Mouse (Mus musculus) neural tube, embryonic 12.5 days (tissue): ENCODE data around the gene Man1b1. TPM values are rescaled to one million over a fixed set of nuclear protein-coding genes. Genes with fewer than 3 reads are reported as not detected.

Experiments used
- ATAC-seq: fragments of 200-750 bp; cut with Nextera tagmentation; 2 replicates; pipeline ENCODE4 v1.8.0; 2017; ENCODE audit warnings: low read depth, mild to moderate bottlenecking, moderate TSS enrichment, moderate library complexity; ENCODE audit not compliant: low FRiP score
- H3K27ac ChIP-seq: fragments of 300-500 bp; sonication (generic); 2 replicates; pipeline ENCODE4 v1.5.1; 2016
- H3K27me3 ChIP-seq: fragments of 300-500 bp; sonication (generic); replicated peaks from 2 replicates; pipeline ENCODE4 v1.6.1; 2016; ENCODE audit warnings: mild to moderate bottlenecking
- H3K36me3 ChIP-seq: fragments of 300-500 bp; sonication (generic); 2 replicates; pipeline ENCODE4 v1.6.1; 2016; ENCODE audit warnings: mild to moderate bottlenecking
- H3K4me1 ChIP-seq: fragments of 300-500 bp; sonication (generic); 2 replicates; pipeline ENCODE4 v1.6.1; 2016
- H3K4me2 ChIP-seq: fragments of 300-500 bp; sonication (generic); replicated peaks from 2 replicates; pipeline ENCODE4 v1.6.1; 2016; ENCODE audit warnings: mild to moderate bottlenecking
- H3K4me3 ChIP-seq: fragments of 300-500 bp; sonication (generic); 2 replicates; pipeline ENCODE4 v1.5.1; 2016
- H3K9ac ChIP-seq: fragments of 300-500 bp; sonication (generic); 2 replicates; pipeline ENCODE4 v1.6.1; 2016; ENCODE audit warnings: mild to moderate bottlenecking
- H3K9me3 ChIP-seq: fragments of 300-500 bp; sonication (generic); 2 replicates; pipeline ENCODE4 v1.6.1; 2016; ENCODE audit warnings: mild to moderate bottlenecking
- WGBS: fragments of 180-500 bp; shearing (Covaris S2); methylation state at CpG from one replicate; pipeline ENCODE4 v1.1.7; 2016; 5-methylcytosine and 5-hydroxymethylcytosine counted together
- polyA plus RNA-seq: library from polyadenylated mRNA; unstranded; fragments of >200 nt; fragmentation: Nextera tagmentation; extraction: Ambion mirVana; gene quantifications from 2 replicates; pipeline ENCODE4 v1.2.1, GENCODE M21; 2016

Gene Man1b1
- polyA plus RNA-seq, 1 experiment from 2014 or later, result 70.3 TPM

DNA sequence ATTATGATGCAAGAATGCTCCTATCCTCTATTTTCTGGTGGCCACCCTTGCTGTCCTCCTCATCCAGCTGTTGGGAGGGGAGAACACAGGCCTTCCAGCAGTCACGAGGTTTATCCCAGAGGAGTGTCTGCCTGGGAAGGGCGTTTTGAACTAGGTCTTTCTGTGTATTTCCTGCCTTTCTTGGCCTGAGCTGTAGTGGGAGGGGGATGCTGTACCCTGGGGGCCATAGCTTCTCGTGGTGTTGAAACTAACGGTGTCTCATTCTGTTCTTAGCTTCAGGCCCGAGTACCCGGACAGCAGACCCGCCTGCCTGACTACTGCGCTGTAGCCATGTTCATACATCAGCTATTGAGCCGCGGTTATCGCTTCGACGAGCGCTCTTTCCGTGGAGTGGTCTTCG lies 68.2 kb downstream of the Man1b1 start:
- no peak overlapping the region for H3K9ac ChIP-seq
- peak overlapping the region; percentile 9; the same call in 1 of the 2 replicates for H3K4me3 ChIP-seq
- no peaks in the 10 kb centered on the region for H3K36me3 ChIP-seq
- H3K9me3 ChIP-seq, result no peaks in the 10 kb centered on the region
- peaks cover 61% of the 10 kb centered on the region for H3K27me3 ChIP-seq
- no peak for ATAC-seq
- H3K27ac ChIP-seq, result no peak overlapping the region
- WGBS, result 21% methylated on average over 16 of the region's 16 CpGs
- H3K4me2 ChIP-seq, result peak overlapping the region; percentile 51
- peaks cover 37% of the 10 kb centered on the region for H3K4me1 ChIP-seq

DNA sequence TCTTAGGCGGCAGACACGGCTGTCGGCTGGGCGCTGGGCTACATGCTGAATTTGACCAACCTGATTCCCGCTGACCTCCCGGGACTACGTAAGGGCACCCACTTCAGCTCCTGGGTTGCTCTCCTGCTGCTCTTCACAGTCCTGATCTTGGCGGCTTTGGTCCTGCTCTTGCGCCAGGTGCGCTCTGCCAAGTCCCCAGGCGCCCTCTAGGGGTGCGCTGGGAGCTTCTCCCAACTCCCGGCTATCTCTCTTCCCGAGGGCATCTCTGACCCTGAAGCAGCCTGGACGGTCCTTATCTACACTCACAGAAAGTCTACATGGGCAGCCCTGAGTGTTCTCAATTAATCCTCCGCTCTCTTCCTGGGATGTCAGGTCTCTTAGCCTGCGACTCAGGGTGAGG lies 68.6 kb downstream of the Man1b1 start:
- Histone ChIP-seq H3K36me3 (no peaks in the 10 kb centered on the region), H3K27me3 (peaks cover 57% of the 10 kb centered on the region), H3K9me3 (no peaks in the 10 kb centered on the region), H3K4me1 (peaks cover 35% of the 10 kb centered on the region), H3K27ac (no peak overlapping the region), H3K4me3 (peak overlapping the region; percentile 9; the same call in 1 of the 2 replicates), H3K4me2 (peak overlapping the region; percentile 51), H3K9ac (no peak overlapping the region)
- 2% methylated on average over 17 of the region's 17 CpGs for WGBS
- ATAC-seq, result no peak

Other genes starting within 250 kb of the Man1b1 start
- gene Noxa1, start 237.2 kb upstream of the Man1b1 start, polyA plus RNA-seq, result not detected in 2 replicates
- gene Nrarp, start 151.6 kb upstream of the Man1b1 start, polyA plus RNA-seq, result 96.8 and 97.4 TPM in 2 replicates
- 1.5 and 1.8 TPM in 2 replicates for gene Tor4a, start 135.5 kb upstream of the Man1b1 start, polyA plus RNA-seq
- gene Nelfb, start 120.8 kb upstream of the Man1b1 start, polyA plus RNA-seq, result 104 and 106 TPM in 2 replicates
- gene Stpg3, start 117.7 kb upstream of the Man1b1 start, polyA plus RNA-seq, result not detected in 2 replicates
- gene Fam166a, start 113.6 kb upstream of the Man1b1 start, polyA plus RNA-seq, result not detected in 2 replicates
- gene Tubb4b, start 107.6 kb upstream of the Man1b1 start, polyA plus RNA-seq, result 424 and 437 TPM in 2 replicates
- not detected in 2 replicates for gene Slc34a3, start 98.0 kb upstream of the Man1b1 start, polyA plus RNA-seq
- not detected in 2 replicates for gene Rnf224, start 95.6 kb upstream of the Man1b1 start, polyA plus RNA-seq
- 46.1 and 47.5 TPM in 2 replicates for gene Rnf208, start 90.1 kb upstream of the Man1b1 start, polyA plus RNA-seq
- 0.30 TPM in 1 of 2 replicates, not detected in the other for gene Cysrt1, start 89.9 kb upstream of the Man1b1 start, polyA plus RNA-seq
- gene AL732309.1, start 85.5 kb upstream of the Man1b1 start, polyA plus RNA-seq, result 5.2 and 6.4 TPM in 2 replicates
- 20.3 and 22.4 TPM in 2 replicates for gene Tmem203, start 76.9 kb upstream of the Man1b1 start, polyA plus RNA-seq
- 14.4 and 15.2 TPM in 2 replicates for gene Tprn, start 69.7 kb upstream of the Man1b1 start, polyA plus RNA-seq
- 201 and 204 TPM in 2 replicates for gene Ssna1, start 59.9 kb upstream of the Man1b1 start, polyA plus RNA-seq
- gene Anapc2, start 59.9 kb upstream of the Man1b1 start, polyA plus RNA-seq, result 142 and 144 TPM in 2 replicates
- not detected in 2 replicates for gene Tmem210, start 44.2 kb upstream of the Man1b1 start, polyA plus RNA-seq
- gene Lrrc26, start 42.4 kb upstream of the Man1b1 start, polyA plus RNA-seq, result not detected in 2 replicates
- 8.1 and 11.3 TPM in 2 replicates for gene Grin1, start 13.2 kb upstream of the Man1b1 start, polyA plus RNA-seq
- 21.2 and 24.5 TPM in 2 replicates for gene Dpp7, start 24.0 kb downstream of the Man1b1 start, polyA plus RNA-seq
- 5.6 and 7.2 TPM in 2 replicates for gene Uap1l1, start 33.3 kb downstream of the Man1b1 start, polyA plus RNA-seq
- gene Sapcd2, start 40.0 kb downstream of the Man1b1 start, polyA plus RNA-seq, result 38.1 and 39.5 TPM in 2 replicates
- 0.75 and 1.5 TPM in 2 replicates for gene Entpd2, start 63.5 kb downstream of the Man1b1 start, polyA plus RNA-seq
- 241 and 266 TPM in 2 replicates for gene Npdc1, start 67.0 kb downstream of the Man1b1 start, polyA plus RNA-seq
- gene Fut7, start 90.9 kb downstream of the Man1b1 start, polyA plus RNA-seq, result 0.09 and 0.29 TPM in 2 replicates
- 10.0 and 10.2 TPM in 2 replicates for gene Abca2, start 96.4 kb downstream of the Man1b1 start, polyA plus RNA-seq
- gene Clic3, start 124.5 kb downstream of the Man1b1 start, polyA plus RNA-seq, result 1.7 and 2.3 TPM in 2 replicates
- 49.5 and 52.5 TPM in 2 replicates for gene Paxx, start 128.8 kb downstream of the Man1b1 start, polyA plus RNA-seq
- 1.1 and 1.4 TPM in 2 replicates for gene Ptgds, start 137.7 kb downstream of the Man1b1 start, polyA plus RNA-seq
- not detected in 2 replicates for gene Lcn12, start 161.6 kb downstream of the Man1b1 start, polyA plus RNA-seq
- 107 and 118 TPM in 2 replicates for gene Fbxw5, start 168.4 kb downstream of the Man1b1 start, polyA plus RNA-seq
- 5.3 and 6.1 TPM in 2 replicates for gene C8g, start 169.4 kb downstream of the Man1b1 start, polyA plus RNA-seq
- 26.9 and 28.0 TPM in 2 replicates for gene Traf2, start 214.6 kb downstream of the Man1b1 start, polyA plus RNA-seq
- gene Edf1, start 225.5 kb downstream of the Man1b1 start, polyA plus RNA-seq, result 386 TPM in 2 replicates
- 1.7 and 4.8 TPM in 2 replicates for gene Mamdc4, start 242.5 kb downstream of the Man1b1 start, polyA plus RNA-seq
- gene Phpt1, start 242.9 kb downstream of the Man1b1 start, polyA plus RNA-seq, result 169 and 176 TPM in 2 replicates
- 2.3 and 3.0 TPM in 2 replicates for gene Ajm1, start 249.4 kb downstream of the Man1b1 start, polyA plus RNA-seq